Mouse (Mus musculus): ENCODE data around the gene Fam89a. TPM values are rescaled to one million over a fixed set of nuclear protein-coding genes. Genes with fewer than 3 reads are reported as not detected.

Fam89a gene
- not detected for total RNA-seq (2023)

DNA sequence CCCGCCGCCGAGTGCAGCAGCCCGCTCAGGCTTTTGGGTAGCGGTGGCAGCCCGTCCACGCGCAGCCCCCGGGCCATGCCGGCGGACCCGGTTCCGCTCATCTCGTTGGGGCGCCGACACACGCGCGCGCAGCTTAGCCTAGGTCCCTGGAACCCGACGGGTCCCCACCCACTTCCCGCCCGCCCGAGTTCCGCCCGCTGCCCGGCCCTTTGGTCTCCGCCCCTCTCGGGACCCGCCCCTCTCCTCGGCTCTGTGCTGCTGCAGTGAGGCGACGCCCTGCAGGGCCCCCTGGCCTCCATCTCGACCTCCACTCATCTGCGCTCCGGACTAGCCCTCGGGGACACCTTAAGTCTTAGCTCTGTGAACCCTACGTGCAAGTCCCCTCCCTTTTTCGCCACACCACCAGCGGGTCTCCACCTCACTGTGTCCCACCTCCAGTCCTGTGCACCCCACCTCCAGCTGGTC lies at the start of gene Fam89a:
TSS of gene Fam89a (minus strand) at position 124 of the 465 bp plus-strand sequence.

GRCm38 (mm10) chr8:124792708-124793107 lies 41.1 kb upstream of the Fam89a start, which contains the start of gene Trim67:
TSS of gene Trim67 (plus strand) at chr8:124793092.

DNA sequence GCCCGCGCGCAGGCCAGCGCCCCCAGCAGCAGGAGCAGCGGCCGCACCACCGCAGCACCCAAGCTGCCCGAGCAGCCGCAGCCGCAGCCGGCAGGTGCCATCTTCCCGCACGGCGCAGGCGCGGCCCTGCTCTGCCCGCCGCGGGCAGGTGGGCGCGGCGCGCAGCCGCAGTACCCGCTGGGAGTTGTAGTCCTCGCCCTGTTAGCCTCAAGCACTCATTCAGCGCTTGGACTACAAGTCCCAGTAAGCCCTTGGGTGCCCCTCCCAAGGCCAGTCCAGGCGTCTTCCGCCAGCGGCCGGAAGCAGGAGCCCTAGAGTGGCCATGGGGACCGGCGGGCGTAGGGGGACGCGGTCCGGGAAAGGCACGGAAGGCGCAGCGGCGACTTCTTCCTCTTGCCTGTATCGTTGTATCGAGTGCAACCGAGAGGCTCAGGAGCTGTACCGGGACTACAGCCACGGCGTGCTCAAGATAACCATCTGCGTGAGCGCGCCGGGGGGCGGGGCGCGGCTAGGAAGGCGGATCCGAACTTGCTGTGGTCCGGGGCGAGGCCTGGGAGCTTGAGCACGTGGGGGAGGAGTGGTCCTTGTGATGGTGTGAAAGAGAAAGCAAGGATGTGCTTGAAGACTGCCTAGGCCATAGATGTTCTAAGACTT lies 29.6 kb downstream of the Fam89a start, which contains the start of the genes Ttc13 and Arv1:
TSS of gene Ttc13 (minus strand) at position 122 of the 654 bp plus-strand sequence.
TSS of gene Arv1 (plus strand) at position 278 of the 654 bp plus-strand sequence.

Other genes starting within 250 kb of the Fam89a start
- gene Cog2, start 231.1 kb downstream of the Fam89a start, total RNA-seq (2023), result 62.7 TPM
- gene Agt, start 182.1 kb downstream of the Fam89a start, total RNA-seq (2023), result not detected
- gene Capn9, start 175.7 kb downstream of the Fam89a start, total RNA-seq (2023), result not detected
- gene 2310022B05Rik, start 88.5 kb downstream of the Fam89a start, total RNA-seq (2023), result 9.7 TPM
- gene Ttc13, start 29.8 kb downstream of the Fam89a start, total RNA-seq (2023), result 145 TPM
- 33.8 TPM for gene Arv1, start 29.7 kb downstream of the Fam89a start, total RNA-seq (2023)
- not detected for gene Trim67, start 41.3 kb upstream of the Fam89a start, total RNA-seq (2023)
- gene Gnpat, start 111.2 kb upstream of the Fam89a start, total RNA-seq (2023), result 58.9 TPM
- 27.8 TPM for gene 2810004N23Rik, start 111.3 kb upstream of the Fam89a start, total RNA-seq (2023)
- gene Exoc8, start 145.9 kb upstream of the Fam89a start, total RNA-seq (2023), result 8.2 TPM
- gene Sprtn, start 146.1 kb upstream of the Fam89a start, total RNA-seq (2023), result 32.7 TPM
- gene Egln1, start 197.5 kb upstream of the Fam89a start, total RNA-seq (2023), result 33.9 TPM